Mouse (Mus musculus) cerebellum, adult 2 months (tissue): ENCODE measurements around the gene H1fx. TPM values are rescaled to one million over a fixed set of nuclear protein-coding genes. Genes with fewer than 3 reads are reported as not detected.
"Not testable (repeated sequence)": the region's sequence is repeated elsewhere in the genome, so short reads cannot be mapped to it uniquely, and the experiment has no call there.

Experiments used
- DNase-seq, 2 experiments: peaks; one replicate each; pipeline ENCODE4 v3.0.0; 2021
- H3K27ac ChIP-seq: fragments of 200-500 bp; 2 replicates; pipeline ENCODE4 v1.5.1; 2012; ENCODE audit warnings: low read length, control low read depth, inconsistent platforms; ENCODE audit not compliant: insufficient read depth
- H3K27me3 ChIP-seq: fragments of 200-500 bp; 2 replicates; pipeline ENCODE4 v1.6.1; 2012; ENCODE audit warnings: inconsistent platforms, mild to moderate bottlenecking, low read length, moderate library complexity; ENCODE audit not compliant: control insufficient read depth, insufficient read depth
- H3K4me1 ChIP-seq: fragments of 200-500 bp; 2 replicates; pipeline ENCODE4 v1.6.1; 2011; ENCODE audit warnings: low read length; ENCODE audit not compliant: control insufficient read depth, insufficient read depth
- H3K4me3 ChIP-seq: fragments of 200-500 bp; replicated peaks from 2 replicates; pipeline ENCODE3; 2011; ENCODE audit warnings: mild to moderate bottlenecking, low read depth, low read length, control low read depth; ENCODE audit not compliant: insufficient read depth
- CTCF ChIP-seq: fragments of 200-500 bp; IDR thresholded peaks from 2 replicates; pipeline ENCODE4 v1.5.1; 2011; ENCODE audit warnings: low read depth, mild to moderate bottlenecking, control low read depth, low read length, moderate library complexity, borderline replicate concordance; ENCODE audit not compliant: insufficient read depth
- POLR2A ChIP-seq: fragments of 200-500 bp; IDR thresholded peaks from 2 replicates; pipeline ENCODE4 v1.6.1; 2011; ENCODE audit warnings: low read length, control low read depth, borderline replicate concordance; ENCODE audit not compliant: insufficient read depth
- WGBS: fragments of 180-500 bp; shearing (Covaris S2); methylation state at CpG from one replicate; pipeline ENCODE4 v1.1.7; 2018; 5-methylcytosine and 5-hydroxymethylcytosine counted together
- polyA plus RNA-seq: library from polyadenylated mRNA; depleted of rRNA; stranded (reverse); fragments of >200 nt; gene quantifications from 2 replicates; pipeline ENCODE4 v1.2.3, GENCODE M21; 2012

The H1fx gene
- polyA plus RNA-seq, 1 experiment: 38.2 TPM

- TF ChIP-seq POLR2A: no peak
- no peak for TF ChIP-seq CTCF
- no peak overlapping the region for H3K27ac ChIP-seq
- no peak for DNase-seq
- no peak overlapping the region for H3K4me3 ChIP-seq
- H3K4me1 ChIP-seq: no peaks in the 10 kb centered on the region
- WGBS: 87% methylated on average over 2 of the region's 2 CpGs
- no peaks in the 10 kb centered on the region for H3K27me3 ChIP-seq
These were observed 31.2 kb upstream of the H1fx start for GRCm38 (mm10) chr6:88012601-88013000.

- H3K27ac ChIP-seq, H3K4me3 ChIP-seq, H3K27me3 ChIP-seq, DNase-seq, H3K4me1 ChIP-seq: not testable (repeated sequence)
- peak; percentile 26; the same call in 1 of the 2 replicates for TF ChIP-seq CTCF
- 69% methylated on average over 1 of the region's 1 CpGs for WGBS
These were observed 29.7 kb upstream of the H1fx start for GRCm38 (mm10) chr6:88011106-88011505.

- 90% methylated on average over 4 of the region's 4 CpGs for WGBS
- no peak overlapping the region for H3K4me3 ChIP-seq
- no peak overlapping the region for H3K27ac ChIP-seq
- no peak for DNase-seq
- TF ChIP-seq CTCF: no peak
- no peak for TF ChIP-seq POLR2A
- no peaks in the 10 kb centered on the region for H3K4me1 ChIP-seq
- no peaks in the 10 kb centered on the region for H3K27me3 ChIP-seq
These were observed 27.8 kb upstream of the H1fx start for GRCm38 (mm10) chr6:88009209-88009608.

GRCm38 (mm10) chr6:88004773-88005172, 23.3 kb upstream of the H1fx start:
- WGBS: 75% methylated on average over 14 of the region's 14 CpGs
- DNase-seq, H3K4me3 ChIP-seq, H3K27ac ChIP-seq, H3K4me1 ChIP-seq, H3K27me3 ChIP-seq: not testable (repeated sequence)

GRCm38 (mm10) chr6:88003439-88003838, 22.0 kb upstream of the H1fx start:
- H3K4me1 ChIP-seq: no peaks in the 10 kb centered on the region
- TF ChIP-seq CTCF: no peak
- no peak for TF ChIP-seq POLR2A
- 82% methylated on average over 4 of the region's 4 CpGs for WGBS
- no peak for DNase-seq
- H3K27ac ChIP-seq: no peak overlapping the region
- no peak overlapping the region for H3K4me3 ChIP-seq
- H3K27me3 ChIP-seq: no peaks in the 10 kb centered on the region

- no peak for DNase-seq
- no peak overlapping the region for H3K27ac ChIP-seq
- WGBS: 80% methylated on average over 4 of the region's 4 CpGs
- H3K27me3 ChIP-seq: no peaks in the 10 kb centered on the region
- no peak for TF ChIP-seq POLR2A
- TF ChIP-seq CTCF: no peak
- H3K4me1 ChIP-seq: peaks cover 4% of the 10 kb centered on the region; the same call in 1 of the 2 replicates
- no peak overlapping the region for H3K4me3 ChIP-seq
These were observed 16.9 kb upstream of the H1fx start for GRCm38 (mm10) chr6:87998358-87998757.

- DNase-seq: peak; percentile 64 to 79
- peak; percentile 58 for TF ChIP-seq CTCF
- TF ChIP-seq POLR2A: no peak
- H3K4me1 ChIP-seq: peaks cover 4% of the 10 kb centered on the region; the same call in 1 of the 2 replicates
- H3K27me3 ChIP-seq: no peaks in the 10 kb centered on the region
- H3K4me3 ChIP-seq: no peak overlapping the region
- WGBS: 64% methylated on average over 7 of the region's 7 CpGs
- no peak overlapping the region for H3K27ac ChIP-seq
These were observed 16.3 kb upstream of the H1fx start for GRCm38 (mm10) chr6:87997706-87998265.

GRCm38 (mm10) chr6:87996606-87997005, 15.2 kb upstream of the H1fx start:
- no peak overlapping the region for H3K27ac ChIP-seq
- no peak overlapping the region for H3K4me3 ChIP-seq
- 84% methylated on average over 9 of the region's 9 CpGs for WGBS
- no peak for DNase-seq
- H3K27me3 ChIP-seq: no peaks in the 10 kb centered on the region
- H3K4me1 ChIP-seq: peaks cover 4% of the 10 kb centered on the region; the same call in 1 of the 2 replicates
- no peak for TF ChIP-seq CTCF
- TF ChIP-seq POLR2A: no peak

- Histone ChIP-seq H3K27ac (no peak overlapping the region), H3K4me3 (no peak overlapping the region), H3K27me3 (no peaks in the 10 kb centered on the region), H3K4me1 (peaks cover 4% of the 10 kb centered on the region; the same call in 1 of the 2 replicates)
- no peak for DNase-seq
- TF ChIP-seq POLR2A (no peak), CTCF (no peak)
- 87% methylated on average over 4 of the region's 4 CpGs for WGBS
These were observed 14.1 kb upstream of the H1fx start for GRCm38 (mm10) chr6:87995519-87995918.
